Mouse (Mus musculus): ENCODE data around the gene Sept7.
A peak's percentile ranks its signal among the peaks of the same experiment; 100 is the strongest.
"Not testable (repeated sequence)": the region's sequence is repeated elsewhere in the genome, so short reads cannot be mapped to it uniquely, and the experiment has no call there.

Sept7 gene

GRCm38 (mm10) chr9:25252283-25252726, at the start of gene Sept7:
Gene Sept7, plus strand, starts transcription at chr9:25252439.
- peak; percentile 97 to 99 for DNase-seq (ENCODE audit: low spot score in 2 of 2)

GRCm38 (mm10) chr9:25208087-25208803, 44.0 kb upstream of the Sept7 start:
- peak in 1 of 2 experiments; percentile 19 for DNase-seq (ENCODE audit: low spot score in 2 of 2)

GRCm38 (mm10) chr9:25212309-25213163, 39.7 kb upstream of the Sept7 start:
- no peak for DNase-seq (ENCODE audit: low spot score in 2 of 2)

GRCm38 (mm10) chr9:25213164-25213557, 39.1 kb upstream of the Sept7 start:
- DNase-seq (ENCODE audit: low spot score in 2 of 2), result no peak

GRCm38 (mm10) chr9:25215411-25215810, 36.8 kb upstream of the Sept7 start:
- DNase-seq (ENCODE audit: low spot score in 2 of 2), result no peak

- DNase-seq (ENCODE audit: low spot score in 2 of 2), result no peak
These were observed 36.0 kb upstream of the Sept7 start for GRCm38 (mm10) chr9:25216210-25216609.

- DNase-seq (ENCODE audit: low spot score in 2 of 2), result no peak
These were observed 33.3 kb upstream of the Sept7 start for GRCm38 (mm10) chr9:25218954-25219353.

- DNase-seq (ENCODE audit: low spot score in 2 of 2), result no peak
These were observed 32.4 kb upstream of the Sept7 start for GRCm38 (mm10) chr9:25219882-25220281.

- DNase-seq (ENCODE audit: low spot score in 2 of 2), result no peak
These were observed 27.3 kb upstream of the Sept7 start for GRCm38 (mm10) chr9:25224959-25225358.

- DNase-seq (ENCODE audit: low spot score in 2 of 2), result no peak
These were observed 22.5 kb upstream of the Sept7 start for GRCm38 (mm10) chr9:25229740-25230139.

GRCm38 (mm10) chr9:25230213-25231039, 21.8 kb upstream of the Sept7 start:
- no peak for DNase-seq (ENCODE audit: low spot score in 2 of 2)

GRCm38 (mm10) chr9:25241065-25241464, 11.2 kb upstream of the Sept7 start:
- no peak for DNase-seq (ENCODE audit: low spot score in 2 of 2)

- DNase-seq (ENCODE audit: low spot score in 2 of 2), result not testable (repeated sequence)
These were observed 10.5 kb upstream of the Sept7 start for GRCm38 (mm10) chr9:25241783-25242182.

GRCm38 (mm10) chr9:25242266-25242665, 10.0 kb upstream of the Sept7 start:
- DNase-seq (ENCODE audit: low spot score in 2 of 2), result no peak

- no peak for DNase-seq (ENCODE audit: low spot score in 2 of 2)
These were observed 8.1 kb upstream of the Sept7 start for GRCm38 (mm10) chr9:25243926-25244657.

- DNase-seq (ENCODE audit: low spot score in 2 of 2), result no peak
These were observed 7.1 kb upstream of the Sept7 start for GRCm38 (mm10) chr9:25245125-25245524.

- DNase-seq (ENCODE audit: low spot score in 2 of 2), result no peak
These were observed 5.7 kb upstream of the Sept7 start for GRCm38 (mm10) chr9:25246508-25246907.

- no peak for DNase-seq (ENCODE audit: low spot score in 2 of 2)
These were observed 1.1 kb upstream of the Sept7 start for GRCm38 (mm10) chr9:25251174-25251573.

GRCm38 (mm10) chr9:25251611-25252282, 492 bp upstream of the Sept7 start:
- peak; percentile 86 to 89 for DNase-seq (ENCODE audit: low spot score in 2 of 2)

- DNase-seq (ENCODE audit: low spot score in 2 of 2), result peak; percentile 41 to 58
These were observed 679 bp downstream of the Sept7 start for GRCm38 (mm10) chr9:25252759-25253477.
